Mouse (Mus musculus) megakaryocyte, embryonic 14.5 days (primary cell): ENCODE measurements around the gene Clip2.

ENCODE experiments used
- FLI1 ChIP-seq: IDR thresholded peaks from 2 replicates; pipeline ENCODE4 v1.6.1; 2012; ENCODE audit warnings: low read length, inconsistent platforms, mixed read lengths
- GATA1 ChIP-seq: IDR thresholded peaks from 3 replicates; pipeline ENCODE4 v1.6.1; 2012; ENCODE audit warnings: mixed read lengths, low read length, inconsistent platforms, borderline replicate concordance

- TF ChIP-seq GATA1 = no peak
- no peak for TF ChIP-seq FLI1
These were observed 7.8 kb upstream of the Clip2 start, which contains the start of gene Syna for GRCm38 (mm10) chr5:134560071-134560449.
